Mouse (Mus musculus) embryonic facial prominence, embryonic 14.5 days (tissue): ENCODE measurements around the gene Acnat1. TPM values are rescaled to one million over a fixed set of nuclear protein-coding genes. Genes with fewer than 3 reads are reported as not detected.
"Not testable (repeated sequence)": the region's sequence is repeated elsewhere in the genome, so short reads cannot be mapped to it uniquely, and the experiment has no call there.

ENCODE experiments used
- ATAC-seq: fragments of 200-750 bp; cut with Nextera tagmentation; 2 replicates; pipeline ENCODE4 v1.8.0; 2017; ENCODE audit warnings: low read depth, moderate number of reproducible peaks, moderate TSS enrichment
- DNase-seq: peaks from one replicate; pipeline ENCODE4 v3.0.0-alpha.2; 2015; ENCODE audit warnings: low spot score
- H3K27ac ChIP-seq: fragments of 300-500 bp; sonication (generic); replicated peaks from 2 replicates; pipeline ENCODE4 v1.5.1; 2014; ENCODE audit warnings: low read depth, mild to moderate bottlenecking, low read length, moderate library complexity
- H3K27me3 ChIP-seq: fragments of 300-500 bp; sonication (generic); replicated peaks from 2 replicates; pipeline ENCODE4 v1.6.1; 2014; ENCODE audit warnings: low read length; ENCODE audit not compliant: control insufficient read depth, insufficient read depth
- H3K36me3 ChIP-seq: fragments of 300-500 bp; sonication (generic); 2 replicates; pipeline ENCODE4 v1.6.1; 2014; ENCODE audit warnings: low read length, mixed read lengths; ENCODE audit not compliant: control insufficient read depth, insufficient read depth
- H3K4me1 ChIP-seq: fragments of 300-500 bp; sonication (generic); 2 replicates; pipeline ENCODE4 v1.6.1; 2014; ENCODE audit warnings: antibody characterized with exemption, low read length; ENCODE audit not compliant: control insufficient read depth, insufficient read depth
- H3K4me2 ChIP-seq: fragments of 300-500 bp; sonication (generic); 2 replicates; pipeline ENCODE4 v1.6.1; 2014; ENCODE audit warnings: low read depth, mild to moderate bottlenecking, low read length, moderate library complexity, mixed read lengths
- H3K4me3 ChIP-seq: fragments of 300-500 bp; sonication (generic); 2 replicates; pipeline ENCODE4 v1.5.1; 2014; ENCODE audit warnings: low read depth, mild to moderate bottlenecking, low read length
- H3K9ac ChIP-seq: fragments of 300-500 bp; sonication (generic); 2 replicates; pipeline ENCODE4 v1.6.1; 2014; ENCODE audit warnings: low read depth, mild to moderate bottlenecking, low read length, moderate library complexity, mixed read lengths
- H3K9me3 ChIP-seq: fragments of 300-500 bp; sonication (generic); 2 replicates; pipeline ENCODE4 v1.6.1; 2016; ENCODE audit warnings: low read length; ENCODE audit not compliant: control insufficient read depth
- WGBS: fragments of 180-500 bp; shearing (Covaris S2); extraction: QIAGEN DNeasy Blood & Tissue Kit; methylation state at CpG from one replicate; pipeline ENCODE4 v1.1.7; 2014; 5-methylcytosine and 5-hydroxymethylcytosine counted together
- polyA plus RNA-seq: library from polyadenylated mRNA; unstranded; fragments of >200 nt; fragmentation: Nextera tagmentation; extraction: Ambion mirVana; gene quantifications from 2 replicates; pipeline ENCODE4 v1.2.1, GENCODE M21; 2014

The Acnat1 gene
- 0.13 TPM in 1 of 2 replicates, not detected in the other for polyA plus RNA-seq

DNA sequence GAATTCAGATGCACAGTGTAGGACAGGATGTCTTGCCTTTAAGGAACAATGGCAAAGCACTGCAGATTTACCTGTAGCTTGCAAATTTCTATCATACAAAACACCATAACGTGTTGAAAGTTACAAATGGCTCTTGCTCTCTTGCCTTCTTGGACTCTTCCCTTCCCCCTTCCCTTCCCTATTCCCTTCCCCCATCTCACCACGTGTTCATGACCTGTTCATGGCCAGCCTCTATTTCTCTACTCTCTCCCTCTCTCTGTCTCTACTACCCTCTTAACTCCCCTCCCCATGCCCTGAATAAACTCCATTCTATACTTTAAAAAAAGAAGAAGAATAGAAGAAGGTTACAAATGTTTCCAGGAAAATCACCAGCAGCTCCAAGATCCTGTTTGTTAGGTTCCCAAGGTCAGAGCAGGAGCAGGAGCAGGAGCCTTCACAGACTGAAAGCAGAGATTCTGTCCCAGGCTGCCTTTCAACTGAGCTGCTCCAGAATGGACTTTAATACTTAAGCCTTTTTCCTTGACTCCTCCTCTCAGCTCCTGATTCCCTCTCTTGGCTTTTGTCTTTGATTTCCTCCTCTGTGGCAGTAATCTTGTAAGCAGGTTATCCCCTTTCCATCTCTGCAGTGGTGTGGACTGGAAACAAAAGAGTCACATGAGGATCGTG is at the start of gene Acnat1:
Acnat1 (minus strand) TSS at position 478 of the 666 bp plus-strand sequence.
- ATAC-seq (no peak), DNase-seq (no peak)
- no peak within 1 kb of the TSS for H3K4me2 ChIP-seq
- no peaks in the 10 kb centered on the region for H3K27me3 ChIP-seq
- no peaks in the 10 kb centered on the region for H3K4me1 ChIP-seq
- no peak within 1 kb of the TSS for H3K4me3 ChIP-seq
- WGBS, result 34% methylated on average over 3 of the region's 3 CpGs
- H3K9ac ChIP-seq, result no peak within 1 kb of the TSS
- H3K36me3 ChIP-seq, result no peaks in the 10 kb centered on the region
- H3K9me3 ChIP-seq, result no peaks in the 10 kb centered on the region
- no peak within 1 kb of the TSS for H3K27ac ChIP-seq

DNA sequence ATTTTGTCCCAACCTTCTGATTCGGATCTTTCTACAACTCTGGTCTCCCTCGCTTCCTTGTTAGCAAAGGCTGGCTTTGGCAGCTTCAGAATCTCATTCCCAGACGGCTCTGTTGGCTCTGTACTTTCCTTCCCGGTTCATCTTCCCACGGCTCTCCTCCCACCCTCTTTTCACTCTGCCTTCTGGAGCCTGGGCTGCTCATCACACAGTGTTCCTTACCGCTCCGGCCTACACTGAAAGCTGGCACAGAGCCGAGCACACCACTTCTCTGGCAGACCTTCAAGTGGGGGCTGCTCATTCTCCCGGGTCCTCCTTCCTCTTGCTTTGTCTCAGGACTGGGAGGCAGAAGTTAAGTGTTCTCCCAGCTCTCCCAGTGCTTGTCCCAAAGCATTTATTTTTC is 48.9 kb upstream of the Acnat1 start:
- Histone ChIP-seq H3K27me3 (no peaks in the 10 kb centered on the region), H3K9me3 (no peaks in the 10 kb centered on the region), H3K36me3 (peaks cover 34% of the 10 kb centered on the region), H3K4me2 (peak overlapping the region; percentile 58; the same call in 1 of the 2 replicates), H3K9ac (no peak overlapping the region), H3K4me1 (peaks cover 12% of the 10 kb centered on the region), H3K4me3 (peak overlapping the region; percentile 60; the same call in 1 of the 2 replicates), H3K27ac (no peak overlapping the region)
- 83% methylated on average over 9 of the region's 9 CpGs for WGBS
- no peak for ATAC-seq
- DNase-seq, result peak; percentile 8

DNA sequence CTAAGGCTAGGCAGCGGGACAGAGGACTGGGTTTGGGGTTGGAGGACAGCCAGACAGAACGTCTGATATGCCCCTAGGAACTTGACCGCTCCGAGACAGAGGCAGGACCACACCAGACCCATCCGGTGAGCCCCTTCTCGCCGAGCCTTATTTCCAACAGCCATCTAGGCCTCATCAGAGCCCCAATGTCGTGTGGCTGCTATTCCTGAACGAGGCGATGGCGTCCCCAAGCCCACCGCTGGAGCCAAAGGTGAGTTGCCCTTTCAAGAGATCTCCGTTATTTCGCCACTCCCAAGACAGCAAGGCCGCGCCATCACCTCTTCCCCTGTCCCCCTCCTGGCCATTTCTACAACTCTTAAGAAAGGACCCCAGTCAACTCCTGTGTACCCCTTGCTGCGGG is 47.6 kb upstream of the Acnat1 start:
- WGBS, result 1% methylated on average over 12 of the region's 17 CpGs
- peak; percentile 54; the same call in 1 of the 2 replicates for ATAC-seq

DNA sequence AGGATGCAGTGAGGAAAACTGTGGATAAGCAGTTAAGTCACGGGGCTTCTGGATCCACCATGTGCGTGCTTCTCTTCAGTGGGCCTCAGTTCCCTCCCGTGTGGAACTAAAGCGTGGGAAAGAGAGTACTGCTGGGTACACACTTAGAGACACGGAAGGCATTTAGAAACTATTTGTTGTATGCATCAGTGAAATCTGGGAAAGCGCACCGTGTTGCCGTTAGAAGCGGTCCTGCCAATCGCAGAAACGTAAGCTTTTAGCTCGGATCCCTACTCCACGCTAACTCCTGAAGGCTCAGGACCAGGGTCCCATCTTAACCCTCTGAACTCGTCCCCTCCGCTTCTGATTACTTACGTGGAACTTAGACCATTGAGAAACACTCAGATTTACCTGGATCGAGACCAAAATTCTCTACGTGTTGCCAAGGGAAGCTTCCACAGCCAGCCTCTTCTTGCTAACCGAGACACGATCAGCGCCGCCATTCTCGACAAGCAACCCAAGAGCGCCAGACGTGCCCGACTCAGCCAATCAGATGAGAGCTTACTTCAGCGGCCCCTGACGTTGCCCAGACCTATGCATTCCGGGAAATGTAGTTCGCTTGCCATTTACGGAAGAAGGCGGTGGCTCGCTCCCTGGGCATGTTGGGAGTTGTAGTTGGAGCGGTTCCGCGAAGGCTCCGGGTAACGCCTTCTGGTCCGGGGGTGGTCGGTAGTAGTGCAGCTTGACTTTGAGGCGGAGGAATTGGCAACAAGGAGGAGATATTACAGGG is 47.0 kb upstream of the Acnat1 start, which contains the start of the genes Mrpl50 and Zfp189:
Mrpl50 (minus strand) TSS at position 522 of the 769 bp plus-strand sequence.
Zfp189 (plus strand) TSS at position 605 of the 769 bp plus-strand sequence.
- Histone ChIP-seq H3K9ac (peak within 1 kb of the TSS; percentile 72), H3K4me3 (peak within 1 kb of the TSS; percentile 60), H3K27me3 (no peaks in the 10 kb centered on the region), H3K9me3 (no peaks in the 10 kb centered on the region), H3K27ac (peak within 1 kb of the TSS; percentile 65), H3K4me1 (peaks cover 12% of the 10 kb centered on the region), H3K4me2 (peak within 1 kb of the TSS; percentile 73), H3K36me3 (peaks cover 25% of the 10 kb centered on the region; the same call in 1 of the 2 replicates)
- WGBS, result 0% methylated on average over 41 of the region's 41 CpGs
- ATAC-seq (peak; percentile 100), DNase-seq (peak; percentile 99)

More for the DNA sequence above, 47.6 kb upstream of the Acnat1 start:
- Histone ChIP-seq H3K27ac (peak overlapping the region; percentile 36), H3K27me3 (no peaks in the 10 kb centered on the region), H3K4me2 (peak overlapping the region; percentile 58), H3K36me3 (peaks cover 30% of the 10 kb centered on the region), H3K9ac (peak overlapping the region; percentile 72), H3K4me1 (peaks cover 12% of the 10 kb centered on the region), H3K4me3 (peak overlapping the region; percentile 60), H3K9me3 (no peaks in the 10 kb centered on the region)
- no peak for DNase-seq

DNA sequence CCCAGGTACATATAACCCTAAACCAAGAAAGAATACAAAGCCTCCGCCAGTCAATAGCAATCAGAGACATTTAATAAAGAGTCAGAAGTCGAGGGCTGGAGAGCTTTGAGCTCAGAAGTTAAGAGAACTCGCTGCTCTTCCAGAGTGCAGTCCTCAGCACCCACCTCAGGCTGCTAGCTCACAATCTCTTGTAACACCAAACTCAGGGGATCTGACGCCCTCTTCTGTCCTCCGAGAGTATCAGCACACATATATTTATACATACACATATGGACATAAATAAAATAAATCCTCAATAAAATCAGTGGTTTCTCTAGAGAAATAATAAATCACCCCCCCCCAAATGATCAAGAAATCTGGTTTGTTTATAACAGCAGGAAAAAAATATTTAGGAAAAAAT is 45.8 kb upstream of the Acnat1 start:
- H3K9me3 ChIP-seq, result no peaks in the 10 kb centered on the region
- H3K36me3 ChIP-seq, result peaks cover 14% of the 10 kb centered on the region; the same call in 1 of the 2 replicates
- no peak overlapping the region for H3K27ac ChIP-seq
- ATAC-seq, result no peak
- peak overlapping the region; percentile 73 for H3K4me2 ChIP-seq
- H3K9ac ChIP-seq, result no peak overlapping the region
- DNase-seq, result no peak
- WGBS, result 72% methylated on average over 5 of the region's 5 CpGs
- H3K4me3 ChIP-seq, result peak overlapping the region; percentile 60
- H3K4me1 ChIP-seq, result peaks cover 12% of the 10 kb centered on the region
- no peaks in the 10 kb centered on the region for H3K27me3 ChIP-seq

DNA sequence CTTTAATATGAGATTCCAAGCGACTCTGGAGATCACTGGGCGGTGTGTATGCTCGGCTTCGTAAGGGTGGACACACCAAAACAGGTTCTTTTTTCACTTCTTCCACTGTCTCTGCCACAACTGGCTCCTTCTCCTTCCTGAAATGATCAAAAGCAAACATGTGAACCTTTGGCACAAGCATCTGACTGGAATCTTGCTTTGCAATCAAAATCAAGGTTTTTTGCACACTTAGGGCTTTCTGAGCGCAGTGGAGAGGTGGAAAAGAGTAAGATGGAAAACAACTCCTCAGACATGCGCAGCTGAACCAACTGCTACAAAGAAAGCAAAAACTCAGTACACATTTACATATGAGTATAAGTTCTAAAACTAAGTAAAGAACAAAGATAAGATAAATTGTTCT is 40.7 kb upstream of the Acnat1 start:
- ATAC-seq, result no peak
- Histone ChIP-seq H3K4me1 (peaks cover 2% of the 10 kb centered on the region; the same call in 1 of the 2 replicates), H3K9ac (no peak overlapping the region), H3K27me3 (no peaks in the 10 kb centered on the region), H3K27ac (no peak overlapping the region), H3K4me3 (no peak overlapping the region), H3K9me3 (no peaks in the 10 kb centered on the region), H3K4me2 (no peak overlapping the region), H3K36me3 (peaks cover 24% of the 10 kb centered on the region)
- DNase-seq, result no peak
- 96% methylated on average over 6 of the region's 6 CpGs for WGBS

DNA sequence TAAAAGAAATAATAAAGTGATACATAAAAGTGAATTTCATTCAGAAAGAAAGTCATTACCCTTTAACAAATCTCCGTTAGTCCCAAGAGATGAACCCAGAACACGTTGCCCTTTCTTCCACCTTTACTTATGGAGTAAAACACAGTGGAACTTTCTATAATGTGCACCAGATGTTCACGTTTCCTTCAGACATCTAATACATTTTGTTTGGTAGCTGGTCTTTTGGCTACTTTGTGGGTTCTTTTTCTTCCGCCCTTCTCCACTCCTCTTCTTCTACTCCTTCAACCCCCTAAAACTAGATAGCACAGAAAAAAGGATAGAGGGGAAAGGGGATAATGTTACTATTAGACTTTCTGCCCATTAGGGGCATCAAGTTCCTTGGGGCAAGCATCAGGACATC is 38.9 kb upstream of the Acnat1 start:
- no peak overlapping the region for H3K4me3 ChIP-seq
- no peaks in the 10 kb centered on the region for H3K9me3 ChIP-seq
- H3K9ac ChIP-seq, result no peak overlapping the region
- H3K4me1 ChIP-seq, result no peaks in the 10 kb centered on the region
- no peaks in the 10 kb centered on the region for H3K27me3 ChIP-seq
- H3K36me3 ChIP-seq, result peaks cover 24% of the 10 kb centered on the region
- H3K27ac ChIP-seq, result no peak overlapping the region
- DNase-seq, result no peak
- WGBS, result 35% methylated on average over 4 of the region's 4 CpGs
- no peak for ATAC-seq
- H3K4me2 ChIP-seq, result no peak overlapping the region

DNA sequence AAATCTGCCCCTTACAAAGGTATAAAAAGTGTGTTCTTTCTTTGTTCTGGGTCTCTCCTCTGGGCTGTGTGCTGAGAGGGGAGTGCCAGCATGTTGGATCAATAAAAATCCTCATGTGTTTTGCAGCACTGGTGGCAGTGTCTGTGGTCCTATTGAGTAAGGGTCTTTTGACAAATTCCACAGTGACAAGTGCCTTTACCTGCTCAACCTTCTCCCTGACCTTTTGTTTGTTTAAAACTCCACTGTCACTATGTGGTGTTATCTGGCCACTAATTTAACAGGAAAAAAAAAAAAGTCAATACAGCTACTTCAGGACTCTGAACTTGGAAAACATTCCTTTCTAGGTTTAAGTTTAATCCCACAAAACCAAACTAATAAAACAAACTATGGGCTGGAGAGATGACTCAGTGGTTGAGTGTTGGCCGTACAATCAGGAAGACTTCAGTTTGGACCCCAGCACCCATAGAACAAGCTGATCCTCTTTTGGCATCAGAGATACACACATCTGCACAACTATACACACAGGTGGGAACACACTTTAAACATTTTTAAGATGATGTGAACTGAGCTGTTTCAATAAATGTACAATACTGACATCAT is 36.6 kb upstream of the Acnat1 start:
- not testable (repeated sequence) for H3K27me3 ChIP-seq, H3K4me2 ChIP-seq, H3K4me3 ChIP-seq, H3K27ac ChIP-seq, H3K9me3 ChIP-seq, DNase-seq, H3K4me1 ChIP-seq, H3K9ac ChIP-seq, ATAC-seq
- WGBS, result 95% methylated on average over 1 of the region's 1 CpGs
- H3K36me3 ChIP-seq, result peaks cover 24% of the 10 kb centered on the region
